Mouse (Mus musculus) activated CD4-positive, CD25-positive, alpha-beta regulatory T cell, adult 4 months (primary cell): Measurements from ENCODE around the gene Ick. TPM values are rescaled to one million over a fixed set of nuclear protein-coding genes. Genes with fewer than 3 reads are reported as not detected.

ENCODE experiments used
- ATAC-seq: one replicate; pipeline ENCODE4 v1.8.0; 2017
- polyA plus RNA-seq, 2 experiments: library from polyadenylated mRNA; unstranded; fragments of 100-300 nt; shearing (Covaris generic); gene quantifications; one replicate each; pipeline ENCODE4 v1.2.1; 2017

Ick gene
- polyA plus RNA-seq, 2 experiments from 2014 or later = 8.1 to 9.5 TPM

GRCm38 (mm10) chr9:78195034-78195433, 86.0 kb downstream of the Ick start:
- ATAC-seq = no peak

- ATAC-seq = no peak
These were observed 88.8 kb downstream of the Ick start for GRCm38 (mm10) chr9:78197801-78198200.

GRCm38 (mm10) chr9:78204194-78204593, 95.2 kb downstream of the Ick start:
- no peak for ATAC-seq

- no peak for ATAC-seq
These were observed 100.0 kb downstream of the Ick start for GRCm38 (mm10) chr9:78208956-78209355.

- no peak for ATAC-seq
These were observed 101.1 kb downstream of the Ick start for GRCm38 (mm10) chr9:78210079-78210478.

GRCm38 (mm10) chr9:78210821-78211220, 101.8 kb downstream of the Ick start:
- no peak for ATAC-seq

GRCm38 (mm10) chr9:78211521-78211920, 102.5 kb downstream of the Ick start:
- no peak for ATAC-seq

GRCm38 (mm10) chr9:78212341-78213049, 103.5 kb downstream of the Ick start:
- no peak for ATAC-seq

GRCm38 (mm10) chr9:78217074-78217473, 108.1 kb downstream of the Ick start:
- no peak for ATAC-seq

Other genes starting within 250 kb of the Ick start
- 100 to 1,000 TPM; 149 to 155 TPM for gene Elovl5, start 191.8 kb upstream of the Ick start, polyA plus RNA-seq
- under 1 TPM in 1 of 2 experiments, not detected in 1; 0.21 TPM for gene Gcm1, start 57.3 kb upstream of the Ick start, polyA plus RNA-seq
- 10 to 100 TPM; 18.0 to 20.3 TPM for gene Fbxo9, start 127 bp upstream of the Ick start, polyA plus RNA-seq
- gene Gsta4, start 73.6 kb downstream of the Ick start, polyA plus RNA-seq = 10 to 100 TPM; 22.3 to 23.5 TPM
- gene Gsta1, start 121.5 kb downstream of the Ick start, polyA plus RNA-seq = not detected
- gene Gm3776, start 147.9 kb downstream of the Ick start, polyA plus RNA-seq = not detected
- not detected for gene Gm10639, start 180.7 kb downstream of the Ick start, polyA plus RNA-seq
- not detected for gene Omt2a, start 205.6 kb downstream of the Ick start, polyA plus RNA-seq
- not detected for gene Omt2b, start 218.4 kb downstream of the Ick start, polyA plus RNA-seq
- not detected for gene Gsta2, start 246.6 kb downstream of the Ick start, polyA plus RNA-seq